Mouse (Mus musculus) embryonic facial prominence, embryonic 13.5 days (tissue): ENCODE data around the gene Pgam5. TPM values are rescaled to one million over a fixed set of nuclear protein-coding genes. Genes with fewer than 3 reads are reported as not detected.
A peak's percentile ranks its signal among the peaks of the same experiment; 100 is the strongest.

Source experiments
- ATAC-seq: fragments of 200-750 bp; cut with Nextera tagmentation; 2 replicates; pipeline ENCODE4 v1.8.0; 2017; ENCODE audit warnings: low read depth; ENCODE audit not compliant: insufficient number of reproducible peaks, insufficient read depth, low FRiP score, low TSS enrichment
- H3K27ac ChIP-seq: fragments of 300-500 bp; sonication (generic); 2 replicates; pipeline ENCODE4 v1.5.1; 2015; ENCODE audit warnings: moderate library complexity, mild to moderate bottlenecking, inconsistent platforms
- H3K27me3 ChIP-seq: fragments of 300-500 bp; sonication (generic); 2 replicates; pipeline ENCODE4 v1.6.1; 2015; ENCODE audit warnings: mild to moderate bottlenecking, inconsistent platforms
- H3K36me3 ChIP-seq: fragments of 300-500 bp; sonication (generic); 2 replicates; pipeline ENCODE4 v1.6.1; 2015; ENCODE audit warnings: mild to moderate bottlenecking, inconsistent platforms
- H3K4me1 ChIP-seq: fragments of 300-500 bp; sonication (generic); 2 replicates; pipeline ENCODE4 v1.6.1; 2015; ENCODE audit warnings: inconsistent platforms
- H3K4me2 ChIP-seq: fragments of 300-500 bp; sonication (generic); 2 replicates; pipeline ENCODE4 v1.6.1; 2015; ENCODE audit warnings: moderate library complexity, mild to moderate bottlenecking, inconsistent platforms
- H3K4me3 ChIP-seq: fragments of 300-500 bp; sonication (generic); 2 replicates; pipeline ENCODE4 v1.5.1; 2015; ENCODE audit warnings: mild to moderate bottlenecking, inconsistent platforms
- H3K9ac ChIP-seq: fragments of 300-500 bp; sonication (generic); 2 replicates; pipeline ENCODE4 v1.6.1; 2015; ENCODE audit warnings: mild to moderate bottlenecking, inconsistent platforms
- H3K9me3 ChIP-seq: fragments of 300-500 bp; sonication (generic); 2 replicates; pipeline ENCODE4 v1.6.1; 2016; ENCODE audit warnings: inconsistent platforms
- whole genome bisulfite sequencing: fragments of 180-500 bp; shearing (Covaris S2); methylation state at CpG from one replicate; pipeline ENCODE4 v1.1.7; 2015; ENCODE audit warnings: mixed read lengths; 5-methylcytosine and 5-hydroxymethylcytosine counted together
- polyA plus RNA-seq: library from polyadenylated mRNA; unstranded; fragments of >200 nt; fragmentation: Nextera tagmentation; extraction: Ambion mirVana; gene quantifications from 2 replicates; pipeline ENCODE4 v1.2.1, GENCODE M21; 2015

Pgam5 gene
- 65.6 and 67.2 TPM in 2 replicates for polyA plus RNA-seq

- H3K4me2 ChIP-seq: peak within 1 kb of the TSS; percentile 91
- H3K27me3 ChIP-seq: no peaks in the 10 kb centered on the region
- H3K36me3 ChIP-seq: peaks cover 30% of the 10 kb centered on the region
- peak within 1 kb of the TSS; percentile 94 for H3K9ac ChIP-seq
- peak within 1 kb of the TSS; percentile 96 for H3K4me3 ChIP-seq
- peaks cover 9% of the 10 kb centered on the region for H3K4me1 ChIP-seq
- no peaks in the 10 kb centered on the region for H3K9me3 ChIP-seq
- peak; percentile 81 for ATAC-seq
- under 1% methylated on average over 64 of the region's 66 CpGs for WGBS
- H3K27ac ChIP-seq: 0 out of 2 replicates have a peak within 1 kb of the TSS, but pooled peaks have one; percentile 51
Observed at GRCm38 (mm10) chr5:110269141-110270101, at the start of gene Pgam5. Pgam5 (minus strand) TSS chr5:110269913.

GRCm38 (mm10) chr5:110313127-110313526, 43.4 kb upstream of the Pgam5 start:
- no peak overlapping the region for H3K9ac ChIP-seq
- H3K9me3 ChIP-seq: no peaks in the 10 kb centered on the region
- no peak overlapping the region for H3K27ac ChIP-seq
- no peaks in the 10 kb centered on the region for H3K4me1 ChIP-seq
- no peak for ATAC-seq
- peaks cover 73% of the 10 kb centered on the region for H3K36me3 ChIP-seq
- 97% methylated on average over 3 of the region's 3 CpGs for WGBS
- no peaks in the 10 kb centered on the region for H3K27me3 ChIP-seq
- no peak overlapping the region for H3K4me3 ChIP-seq
- H3K4me2 ChIP-seq: no peak overlapping the region

- H3K9ac ChIP-seq: no peak overlapping the region
- peaks cover 92% of the 10 kb centered on the region for H3K36me3 ChIP-seq
- H3K4me2 ChIP-seq: no peak overlapping the region
- H3K27me3 ChIP-seq: no peaks in the 10 kb centered on the region
- H3K4me1 ChIP-seq: no peaks in the 10 kb centered on the region
- H3K4me3 ChIP-seq: no peak overlapping the region
- WGBS: 95% methylated on average over 7 of the region's 7 CpGs
- no peak for ATAC-seq
- no peak overlapping the region for H3K27ac ChIP-seq
- H3K9me3 ChIP-seq: no peaks in the 10 kb centered on the region
Observed at GRCm38 (mm10) chr5:110308861-110309260, 39.1 kb upstream of the Pgam5 start.

- Histone ChIP-seq H3K36me3 (peaks cover 88% of the 10 kb centered on the region), H3K4me3 (no peak overlapping the region), H3K4me1 (no peaks in the 10 kb centered on the region), H3K9ac (no peak overlapping the region), H3K27me3 (no peaks in the 10 kb centered on the region), H3K27ac (no peak overlapping the region), H3K9me3 (no peaks in the 10 kb centered on the region), H3K4me2 (no peak overlapping the region)
- 87% methylated on average over 2 of the region's 2 CpGs for WGBS
- ATAC-seq: no peak
Observed at GRCm38 (mm10) chr5:110300591-110300990, 30.9 kb upstream of the Pgam5 start.

- no peaks in the 10 kb centered on the region for H3K27me3 ChIP-seq
- WGBS: 89% methylated on average over 1 of the region's 1 CpGs
- H3K36me3 ChIP-seq: peaks cover 82% of the 10 kb centered on the region
Observed at GRCm38 (mm10) chr5:110296637-110297036, 26.9 kb upstream of the Pgam5 start.

GRCm38 (mm10) chr5:110291649-110292048, 21.9 kb upstream of the Pgam5 start:
- ATAC-seq: no peak
- Histone ChIP-seq H3K27me3 (no peaks in the 10 kb centered on the region), H3K4me1 (peaks cover 11% of the 10 kb centered on the region), H3K36me3 (peaks cover 70% of the 10 kb centered on the region), H3K9me3 (no peaks in the 10 kb centered on the region), H3K27ac (no peak overlapping the region), H3K4me2 (no peak overlapping the region), H3K4me3 (no peak overlapping the region), H3K9ac (no peak overlapping the region)
- 90% methylated on average over 1 of the region's 1 CpGs for WGBS

More at GRCm38 (mm10) chr5:110296637-110297036, 26.9 kb upstream of the Pgam5 start:
- Histone ChIP-seq H3K4me1 (no peaks in the 10 kb centered on the region), H3K4me3 (no peak overlapping the region), H3K4me2 (no peak overlapping the region), H3K9ac (no peak overlapping the region), H3K9me3 (no peaks in the 10 kb centered on the region), H3K27ac (no peak overlapping the region)
- no peak for ATAC-seq

GRCm38 (mm10) chr5:110287084-110287475, 17.4 kb upstream of the Pgam5 start:
- Histone ChIP-seq H3K27ac (no peak overlapping the region), H3K36me3 (peaks cover 31% of the 10 kb centered on the region), H3K9ac (peak overlapping the region; percentile 90), H3K9me3 (no peaks in the 10 kb centered on the region), H3K27me3 (peaks cover 19% of the 10 kb centered on the region), H3K4me1 (peaks cover 18% of the 10 kb centered on the region), H3K4me3 (peak overlapping the region; percentile 79), H3K4me2 (peak overlapping the region; percentile 95)
- no peak for ATAC-seq
- WGBS: 72% methylated on average over 2 of the region's 2 CpGs

- Histone ChIP-seq H3K4me2 (peak overlapping the region; percentile 95), H3K9me3 (no peaks in the 10 kb centered on the region), H3K9ac (peak overlapping the region; percentile 90), H3K27me3 (peaks cover 19% of the 10 kb centered on the region), H3K27ac (peak overlapping the region; percentile 78; the same call in 1 of the 2 replicates), H3K4me1 (peaks cover 18% of the 10 kb centered on the region), H3K4me3 (peak overlapping the region; percentile 79), H3K36me3 (peaks cover 26% of the 10 kb centered on the region)
- ATAC-seq: peak; percentile 52; the same call in 1 of the 2 replicates
- WGBS: 3% methylated on average over 31 of the region's 31 CpGs
Observed at GRCm38 (mm10) chr5:110286446-110287083, 16.9 kb upstream of the Pgam5 start.

- ATAC-seq: peak; percentile 97
- Histone ChIP-seq H3K4me2 (peak within 1 kb of the TSS; percentile 95), H3K36me3 (peaks cover 19% of the 10 kb centered on the region), H3K27me3 (peaks cover 19% of the 10 kb centered on the region), H3K9ac (peak within 1 kb of the TSS; percentile 90), H3K4me3 (peak within 1 kb of the TSS; percentile 79), H3K4me1 (peaks cover 18% of the 10 kb centered on the region), H3K27ac (peak within 1 kb of the TSS; percentile 78; the same call in 1 of the 2 replicates), H3K9me3 (no peaks in the 10 kb centered on the region)
- under 1% methylated on average over 58 of the region's 64 CpGs for WGBS
Observed at GRCm38 (mm10) chr5:110285770-110286445, 16.2 kb upstream of the Pgam5 start, which contains the start of the genes Pxmp2 and Pole. Pxmp2 (minus strand) TSS chr5:110286186. Pole (plus strand) TSS chr5:110286306.

- WGBS: 8% methylated on average over 15 of the region's 15 CpGs
- no peak overlapping the region for H3K27ac ChIP-seq
- H3K4me3 ChIP-seq: peak overlapping the region; percentile 79
- H3K9ac ChIP-seq: no peak overlapping the region; the same call in 1 of the 2 replicates
- H3K4me2 ChIP-seq: peak overlapping the region; percentile 95
- peaks cover 18% of the 10 kb centered on the region for H3K4me1 ChIP-seq
- peaks cover 12% of the 10 kb centered on the region for H3K36me3 ChIP-seq
- peaks cover 19% of the 10 kb centered on the region for H3K27me3 ChIP-seq
- H3K9me3 ChIP-seq: no peaks in the 10 kb centered on the region
- ATAC-seq: no peak
Observed at GRCm38 (mm10) chr5:110285156-110285555, 15.4 kb upstream of the Pgam5 start.

GRCm38 (mm10) chr5:110284536-110284935, 14.8 kb upstream of the Pgam5 start:
- Histone ChIP-seq H3K27me3 (peaks cover 19% of the 10 kb centered on the region), H3K4me1 (peaks cover 18% of the 10 kb centered on the region), H3K4me3 (no peak overlapping the region), H3K27ac (no peak overlapping the region), H3K4me2 (peak overlapping the region; percentile 95; the same call in 1 of the 2 replicates), H3K9ac (no peak overlapping the region), H3K36me3 (peaks cover 6% of the 10 kb centered on the region), H3K9me3 (no peaks in the 10 kb centered on the region)
- WGBS: 13% methylated on average over 4 of the region's 4 CpGs
- no peak for ATAC-seq
